Mouse (Mus musculus): Measurements from ENCODE around the gene Arhgap31. TPM values are rescaled to one million over a fixed set of nuclear protein-coding genes. Genes with fewer than 3 reads are reported as not detected.
A peak's percentile ranks its signal among the peaks of the same experiment; 100 is the strongest.

Gene Arhgap31
- polyA plus RNA-seq, 1 experiment from 2014 or later: 4.5 TPM

GRCm38 (mm10) chr16:38711245-38711644, 1.8 kb downstream of the Arhgap31 start:
- Histone ChIP-seq H3K27ac (ENCODE audit: low read length) (no peak overlapping the region), H3K4me2 (ENCODE audit: low read length) (no peak overlapping the region), H3K27me3 (replicated peaks; ENCODE audit: control insufficient read depth, insufficient read depth, low read length) (no peaks in the 10 kb centered on the region), H3K4me3 (replicated peaks; ENCODE audit: low read length) (no peak overlapping the region), H3K4me1 (replicated peaks; ENCODE audit: control insufficient read depth, insufficient read depth, low read length) (peaks cover 5% of the 10 kb centered on the region), H3K9ac (replicated peaks; ENCODE audit: low read depth, low read length) (no peak overlapping the region), H3K36me3 (ENCODE audit: control insufficient read depth, insufficient read depth) (no peaks in the 10 kb centered on the region), H3K9me3 (ENCODE audit: control insufficient read depth, low read length) (no peaks in the 10 kb centered on the region)
- 67% methylated on average over 4 of the region's 4 CpGs for WGBS
- ATAC-seq: no peak

DNA sequence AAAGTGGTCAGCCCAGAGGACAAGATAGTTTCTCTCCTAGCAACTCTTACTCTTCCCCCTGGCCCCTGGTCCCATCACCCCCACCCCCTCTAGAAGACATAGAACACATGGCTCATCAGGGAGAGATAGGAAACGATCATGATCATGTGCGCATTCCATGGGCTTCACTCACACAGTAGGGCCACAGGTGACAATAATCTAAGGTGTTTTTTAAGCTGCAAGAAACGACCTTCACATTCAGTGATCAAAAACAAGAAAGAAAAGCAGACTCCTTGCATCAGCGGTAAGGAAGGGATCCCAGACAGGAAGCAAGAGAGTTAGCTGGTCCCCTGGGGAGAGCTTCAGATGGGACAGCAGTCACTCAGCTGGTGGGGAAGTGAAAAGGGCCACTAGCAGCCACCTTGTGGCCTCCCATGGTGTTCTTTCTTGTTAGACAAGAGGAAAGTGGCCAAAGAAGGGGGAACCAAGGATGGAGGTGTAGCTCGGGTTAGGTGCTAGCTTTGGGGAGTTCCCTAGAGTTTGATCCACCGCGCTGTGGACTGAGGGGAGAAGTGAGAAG, 4.0 kb downstream of the Arhgap31 start:
- H3K36me3 ChIP-seq (ENCODE audit: control insufficient read depth, insufficient read depth): no peaks in the 10 kb centered on the region
- H3K27ac ChIP-seq (ENCODE audit: low read length): no peak overlapping the region
- no peaks in the 10 kb centered on the region for H3K27me3 ChIP-seq (replicated peaks; ENCODE audit: control insufficient read depth, insufficient read depth, low read length)
- H3K9me3 ChIP-seq (ENCODE audit: control insufficient read depth, low read length): no peaks in the 10 kb centered on the region
- 69% methylated on average over 7 of the region's 7 CpGs for WGBS
- H3K4me3 ChIP-seq (replicated peaks; ENCODE audit: low read length): no peak overlapping the region
- no peak for ATAC-seq
- H3K4me2 ChIP-seq (ENCODE audit: low read length): no peak overlapping the region
- H3K4me1 ChIP-seq (replicated peaks; ENCODE audit: control insufficient read depth, insufficient read depth, low read length): peaks cover 5% of the 10 kb centered on the region
- no peak overlapping the region for H3K9ac ChIP-seq (replicated peaks; ENCODE audit: low read depth, low read length)

- 75% methylated on average over 7 of the region's 7 CpGs for WGBS
- no peak overlapping the region for H3K9ac ChIP-seq (replicated peaks; ENCODE audit: low read depth, low read length)
- no peak overlapping the region for H3K4me2 ChIP-seq (ENCODE audit: low read length)
- no peak overlapping the region for H3K4me3 ChIP-seq (replicated peaks; ENCODE audit: low read length)
- ATAC-seq: no peak
- no peaks in the 10 kb centered on the region for H3K36me3 ChIP-seq (ENCODE audit: control insufficient read depth, insufficient read depth)
- no peak overlapping the region for H3K27ac ChIP-seq (ENCODE audit: low read length)
- peaks cover 2% of the 10 kb centered on the region for H3K4me1 ChIP-seq (replicated peaks; ENCODE audit: control insufficient read depth, insufficient read depth, low read length)
- H3K27me3 ChIP-seq (replicated peaks; ENCODE audit: control insufficient read depth, insufficient read depth, low read length): no peaks in the 10 kb centered on the region
- H3K9me3 ChIP-seq (ENCODE audit: control insufficient read depth, low read length): no peaks in the 10 kb centered on the region
Observed at GRCm38 (mm10) chr16:38706782-38707181, 6.3 kb downstream of the Arhgap31 start.

DNA sequence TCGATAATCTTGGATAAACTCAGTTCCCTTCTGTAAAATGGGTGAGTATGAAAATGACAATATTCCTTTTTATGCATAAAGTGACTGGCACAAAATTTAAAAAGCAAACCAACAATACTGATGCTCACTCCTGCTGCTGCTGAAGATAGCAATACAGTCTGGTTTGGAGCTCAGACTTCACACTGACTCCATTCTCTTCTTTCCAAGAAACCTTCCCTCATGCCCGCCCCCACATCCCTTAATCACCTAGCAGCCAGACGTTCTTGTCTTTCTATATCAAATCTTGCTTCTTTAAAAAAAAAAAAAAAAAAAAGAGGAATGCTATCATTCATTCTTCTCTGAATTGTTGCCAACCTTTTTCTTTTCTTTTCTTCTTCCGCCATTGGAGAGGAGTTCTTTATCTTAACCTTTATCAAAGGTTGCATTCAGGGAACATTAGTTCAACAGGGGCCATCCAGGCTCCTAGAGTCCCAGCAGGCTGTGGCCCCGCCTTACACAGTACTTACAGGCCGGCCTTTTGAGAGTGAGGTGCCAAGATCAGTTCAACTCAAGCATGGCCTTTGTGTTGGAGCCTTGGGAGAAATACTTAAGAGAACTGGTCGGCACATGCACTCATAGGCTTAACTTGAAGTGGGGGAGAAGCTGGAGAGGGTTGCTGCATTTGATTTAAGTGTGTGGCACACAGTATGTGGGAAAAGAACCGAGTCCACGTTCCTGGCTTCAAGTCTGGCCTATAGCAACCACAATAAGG, 7.4 kb downstream of the Arhgap31 start:
- Histone ChIP-seq H3K4me2 (ENCODE audit: low read length) (no peak overlapping the region), H3K27ac (ENCODE audit: low read length) (no peak overlapping the region), H3K9ac (replicated peaks; ENCODE audit: low read depth, low read length) (no peak overlapping the region), H3K36me3 (ENCODE audit: control insufficient read depth, insufficient read depth) (no peaks in the 10 kb centered on the region), H3K27me3 (replicated peaks; ENCODE audit: control insufficient read depth, insufficient read depth, low read length) (no peaks in the 10 kb centered on the region), H3K4me1 (replicated peaks; ENCODE audit: control insufficient read depth, insufficient read depth, low read length) (peaks cover 6% of the 10 kb centered on the region), H3K4me3 (replicated peaks; ENCODE audit: low read length) (no peak overlapping the region), H3K9me3 (ENCODE audit: control insufficient read depth, low read length) (no peaks in the 10 kb centered on the region)
- WGBS: 46% methylated on average over 9 of the region's 9 CpGs
- ATAC-seq: no peak

- Histone ChIP-seq H3K9me3 (ENCODE audit: control insufficient read depth, low read length) (no peaks in the 10 kb centered on the region), H3K4me3 (replicated peaks; ENCODE audit: low read length) (no peak overlapping the region), H3K4me1 (replicated peaks; ENCODE audit: control insufficient read depth, insufficient read depth, low read length) (peaks cover 6% of the 10 kb centered on the region), H3K27ac (ENCODE audit: low read length) (no peak overlapping the region), H3K4me2 (ENCODE audit: low read length) (no peak overlapping the region), H3K27me3 (replicated peaks; ENCODE audit: control insufficient read depth, insufficient read depth, low read length) (no peaks in the 10 kb centered on the region), H3K9ac (replicated peaks; ENCODE audit: low read depth, low read length) (no peak overlapping the region), H3K36me3 (ENCODE audit: control insufficient read depth, insufficient read depth) (no peaks in the 10 kb centered on the region)
- no peak for ATAC-seq
- 59% methylated on average over 6 of the region's 6 CpGs for WGBS
Observed at GRCm38 (mm10) chr16:38703501-38703900, 9.6 kb downstream of the Arhgap31 start.

GRCm38 (mm10) chr16:38702316-38702715, 10.8 kb downstream of the Arhgap31 start:
- 81% methylated on average over 3 of the region's 3 CpGs for WGBS
- Histone ChIP-seq H3K4me3 (replicated peaks; ENCODE audit: low read length) (no peak overlapping the region), H3K9me3 (ENCODE audit: control insufficient read depth, low read length) (no peaks in the 10 kb centered on the region), H3K4me1 (replicated peaks; ENCODE audit: control insufficient read depth, insufficient read depth, low read length) (peaks cover 6% of the 10 kb centered on the region), H3K9ac (replicated peaks; ENCODE audit: low read depth, low read length) (no peak overlapping the region), H3K36me3 (ENCODE audit: control insufficient read depth, insufficient read depth) (no peaks in the 10 kb centered on the region), H3K27ac (ENCODE audit: low read length) (no peak overlapping the region), H3K27me3 (replicated peaks; ENCODE audit: control insufficient read depth, insufficient read depth, low read length) (no peaks in the 10 kb centered on the region), H3K4me2 (ENCODE audit: low read length) (no peak overlapping the region)
- no peak for ATAC-seq

- WGBS: 10% methylated on average over 9 of the region's 9 CpGs
- no peak for ATAC-seq
- H3K4me1 ChIP-seq (replicated peaks; ENCODE audit: control insufficient read depth, insufficient read depth, low read length): peaks cover 6% of the 10 kb centered on the region
- H3K9me3 ChIP-seq (ENCODE audit: control insufficient read depth, low read length): no peaks in the 10 kb centered on the region
- peak overlapping the region; percentile 37 for H3K4me2 ChIP-seq (ENCODE audit: low read length)
- H3K4me3 ChIP-seq (replicated peaks; ENCODE audit: low read length): no peak overlapping the region
- H3K36me3 ChIP-seq (ENCODE audit: control insufficient read depth, insufficient read depth): no peaks in the 10 kb centered on the region
- H3K9ac ChIP-seq (replicated peaks; ENCODE audit: low read depth, low read length): 0 out of 2 replicates have a peak overlapping the region, but pooled peaks have one; percentile 26
- H3K27ac ChIP-seq (ENCODE audit: low read length): peak overlapping the region; percentile 12; the same call in 1 of the 2 replicates
- H3K27me3 ChIP-seq (replicated peaks; ENCODE audit: control insufficient read depth, insufficient read depth, low read length): no peaks in the 10 kb centered on the region
Observed at GRCm38 (mm10) chr16:38701492-38702185, 11.4 kb downstream of the Arhgap31 start.

DNA sequence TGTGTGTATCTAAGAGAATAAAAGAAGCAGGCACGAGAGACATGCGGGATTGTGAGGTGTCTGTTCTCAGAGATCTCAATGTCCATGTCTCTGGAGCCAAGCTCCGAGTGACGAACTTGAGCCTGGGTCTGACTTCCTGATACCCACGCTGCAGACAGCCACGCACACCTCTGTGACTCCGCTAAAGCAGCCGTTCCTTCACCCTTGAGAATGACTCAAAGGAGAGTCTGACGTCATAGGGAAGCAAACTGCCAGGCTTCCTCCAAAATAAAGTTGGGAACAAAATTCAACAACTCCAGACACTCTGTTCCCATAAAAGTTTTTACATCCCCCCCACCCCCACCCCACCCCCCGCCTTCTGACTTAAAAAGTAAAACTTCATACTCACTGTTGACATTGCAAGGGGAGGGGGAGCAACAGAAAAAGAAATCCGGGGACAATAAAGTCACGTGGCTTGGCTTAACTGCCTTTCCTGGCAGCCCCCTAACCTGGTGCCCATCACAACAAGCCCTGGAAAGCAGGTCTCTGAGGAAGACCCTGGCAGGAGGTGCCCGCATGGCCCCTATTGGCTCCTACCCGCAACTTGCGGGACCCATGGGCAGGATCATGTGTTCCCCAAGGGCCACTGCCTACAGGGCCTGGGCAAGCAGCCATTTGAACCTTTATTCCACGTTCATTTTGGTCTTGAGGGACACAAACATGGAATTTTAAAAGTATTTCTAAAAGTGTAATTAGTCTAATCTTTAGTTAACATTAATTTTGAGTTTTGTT, 12.5 kb downstream of the Arhgap31 start:
- ATAC-seq: no peak
- Histone ChIP-seq H3K4me1 (replicated peaks; ENCODE audit: control insufficient read depth, insufficient read depth, low read length) (peaks cover 6% of the 10 kb centered on the region), H3K9me3 (ENCODE audit: control insufficient read depth, low read length) (no peaks in the 10 kb centered on the region), H3K27me3 (replicated peaks; ENCODE audit: control insufficient read depth, insufficient read depth, low read length) (no peaks in the 10 kb centered on the region), H3K36me3 (ENCODE audit: control insufficient read depth, insufficient read depth) (no peaks in the 10 kb centered on the region), H3K9ac (replicated peaks; ENCODE audit: low read depth, low read length) (no peak overlapping the region), H3K4me2 (ENCODE audit: low read length) (no peak overlapping the region), H3K4me3 (replicated peaks; ENCODE audit: low read length) (no peak overlapping the region), H3K27ac (ENCODE audit: low read length) (no peak overlapping the region)
- 84% methylated on average over 16 of the region's 16 CpGs for WGBS

GRCm38 (mm10) chr16:38697611-38698010, 15.5 kb downstream of the Arhgap31 start:
- WGBS: 93% methylated on average over 5 of the region's 5 CpGs
- Histone ChIP-seq H3K4me2 (ENCODE audit: low read length) (no peak overlapping the region), H3K36me3 (ENCODE audit: control insufficient read depth, insufficient read depth) (no peaks in the 10 kb centered on the region), H3K27me3 (replicated peaks; ENCODE audit: control insufficient read depth, insufficient read depth, low read length) (no peaks in the 10 kb centered on the region), H3K4me3 (replicated peaks; ENCODE audit: low read length) (no peak overlapping the region), H3K9me3 (ENCODE audit: control insufficient read depth, low read length) (no peaks in the 10 kb centered on the region), H3K27ac (ENCODE audit: low read length) (no peak overlapping the region), H3K4me1 (replicated peaks; ENCODE audit: control insufficient read depth, insufficient read depth, low read length) (peaks cover 6% of the 10 kb centered on the region), H3K9ac (replicated peaks; ENCODE audit: low read depth, low read length) (no peak overlapping the region)
- no peak for ATAC-seq

Data from forebrain, embryonic 16.5 days (tissue).